Mouse (Mus musculus) layer of hippocampus, postnatal 14 days (tissue): ENCODE data around the gene Fzd5. TPM values are rescaled to one million over a fixed set of nuclear protein-coding genes. Genes with fewer than 3 reads are reported as not detected.

Source experiments
- DNase-seq, 2 experiments: peaks; one replicate each; pipeline ENCODE4 v3.0.0; 2021 to 2022; ENCODE audit warnings: low spot score in 2 of 2, mixed read lengths in 1 of 2
- total RNA-seq, 2 experiments: library from RNA; stranded (reverse); gene quantifications; 2 replicates each; pipeline ENCODE4 v1.2.3; 2021

The Fzd5 gene
- total RNA-seq, 2 experiments from 2014 or later = 1.1 to 1.2 TPM

DNA sequence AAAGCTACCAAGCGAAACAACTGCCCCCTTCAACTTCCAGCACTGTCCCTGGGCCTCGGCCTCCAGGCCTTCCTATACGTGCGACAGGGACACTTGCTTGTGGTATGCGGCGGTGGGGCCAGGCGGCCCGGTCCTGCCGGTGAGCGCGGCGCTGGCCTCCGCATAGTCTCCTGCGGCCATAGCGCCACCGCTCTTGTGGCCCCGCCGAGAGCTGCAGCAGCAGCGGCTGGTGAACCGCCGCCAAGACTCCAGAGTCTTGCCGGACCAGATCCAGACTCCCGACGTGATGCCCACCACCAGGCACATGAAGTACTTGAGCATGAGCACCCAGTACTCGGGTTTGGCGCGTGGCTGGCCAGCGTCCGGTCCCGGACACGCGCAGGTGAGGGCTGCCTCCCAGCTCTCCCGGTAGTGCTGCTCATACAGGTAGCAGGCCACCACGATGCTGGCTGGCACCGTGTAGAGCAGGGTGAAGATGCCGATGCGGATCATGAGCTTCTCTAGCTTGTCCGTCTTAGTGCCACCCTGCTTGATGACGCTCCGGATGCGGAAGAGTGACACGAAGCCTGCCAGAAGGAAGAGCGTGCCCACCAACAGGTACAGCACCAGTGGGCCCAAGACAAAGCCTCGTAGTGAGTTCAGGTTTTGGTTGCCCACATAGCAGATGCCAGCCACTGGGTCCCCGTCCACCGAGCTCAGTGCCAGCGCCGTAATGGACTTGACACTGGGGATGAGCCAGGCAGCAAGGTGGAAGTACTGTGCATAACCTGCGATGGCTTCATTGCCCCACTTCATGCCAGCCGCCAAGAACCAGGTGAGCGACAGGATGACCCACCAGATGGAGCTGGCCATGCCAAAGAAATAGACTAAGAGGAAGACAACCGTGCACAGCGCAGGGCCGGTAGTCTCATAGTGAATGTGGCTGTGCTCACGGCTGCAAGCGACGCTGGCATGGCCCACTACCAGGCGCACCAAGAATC is 2.5 kb downstream of the Fzd5 start:
- DNase-seq = no peak

DNA sequence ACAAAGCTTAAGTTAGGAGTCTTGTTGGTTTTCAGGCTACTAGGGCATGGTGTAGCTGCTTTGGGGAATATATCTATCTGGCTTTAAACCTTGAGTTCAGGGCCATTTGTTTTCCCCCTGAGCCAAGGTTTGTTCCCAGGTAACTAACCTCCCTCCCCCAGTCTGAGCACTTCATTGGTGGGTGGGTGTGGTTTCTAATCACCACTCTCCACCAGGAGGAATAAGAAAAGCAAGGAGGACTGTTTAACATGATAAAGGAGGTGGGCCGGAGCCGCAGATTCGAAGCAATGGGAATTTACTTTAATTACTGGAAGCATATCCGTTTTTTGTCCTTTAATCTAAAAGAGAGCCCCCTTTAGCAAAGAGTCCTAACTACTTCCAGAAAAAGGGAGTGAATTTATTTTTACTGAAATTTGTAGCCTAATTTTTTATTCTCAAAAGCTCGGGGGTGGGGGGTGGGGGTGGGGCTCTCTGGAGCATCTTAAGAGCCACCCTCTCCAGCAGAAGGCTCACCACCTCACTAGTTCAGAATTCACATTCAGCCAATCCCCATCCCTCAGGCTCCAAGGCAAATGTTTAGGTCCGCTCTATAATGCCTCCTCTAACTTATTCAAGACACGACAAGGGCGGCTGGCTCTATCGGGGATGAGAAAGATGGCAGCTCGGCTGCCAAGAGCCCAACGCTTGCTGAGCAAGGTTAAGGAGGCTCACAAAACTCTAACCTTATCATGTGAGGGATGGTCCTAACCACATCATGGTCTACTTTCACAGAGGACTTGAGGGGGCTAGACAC is 3.9 kb downstream of the Fzd5 start:
- DNase-seq = no peak

DNA sequence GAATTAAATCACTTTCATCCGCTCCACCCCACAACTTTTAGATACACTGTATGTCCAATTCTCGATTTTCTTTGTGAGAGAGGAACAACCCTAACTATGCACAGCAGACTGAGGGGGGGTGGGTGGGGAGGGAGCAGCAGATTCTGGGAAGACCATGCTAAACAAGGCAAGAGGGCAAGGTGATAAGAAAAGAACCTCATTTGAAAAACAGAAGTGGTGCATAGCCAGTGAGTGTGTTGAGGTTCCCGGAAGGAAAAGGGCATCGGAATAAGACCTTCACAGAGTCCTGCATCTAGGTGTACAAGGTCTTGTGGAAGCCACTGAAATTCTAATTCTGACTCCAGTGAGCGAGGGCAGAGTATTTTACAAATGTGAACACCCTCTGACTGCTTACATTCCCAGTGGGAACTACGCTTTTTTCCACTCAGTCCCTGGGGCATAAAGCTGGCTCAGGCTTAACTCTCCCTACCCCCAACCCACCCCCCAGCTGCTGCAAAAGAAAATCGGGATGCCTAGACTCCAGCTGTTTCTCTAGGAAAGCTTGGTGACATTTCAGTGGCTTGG is 4.8 kb downstream of the Fzd5 start:
- DNase-seq = no peak

DNA sequence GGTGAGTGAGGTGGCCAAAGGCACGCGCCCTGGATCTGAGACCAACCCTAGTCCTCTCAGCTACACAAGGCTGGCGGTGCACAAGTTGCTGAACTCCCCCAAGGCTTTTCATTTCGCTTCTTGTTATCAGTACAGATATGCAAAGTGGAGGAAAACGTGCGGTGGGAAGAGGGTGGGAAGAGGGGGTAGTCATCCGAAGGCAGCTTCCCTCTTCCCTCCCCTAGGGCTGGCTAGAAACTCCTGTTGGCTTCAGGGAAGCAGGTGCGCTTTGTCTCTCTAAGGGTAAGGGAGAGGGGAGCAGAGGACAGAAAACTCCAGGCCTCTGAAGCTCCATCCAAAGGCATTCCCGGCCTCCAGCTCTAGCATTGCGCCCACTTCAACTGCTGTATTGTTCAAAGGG is 5.4 kb downstream of the Fzd5 start:
- DNase-seq = no peak

DNA sequence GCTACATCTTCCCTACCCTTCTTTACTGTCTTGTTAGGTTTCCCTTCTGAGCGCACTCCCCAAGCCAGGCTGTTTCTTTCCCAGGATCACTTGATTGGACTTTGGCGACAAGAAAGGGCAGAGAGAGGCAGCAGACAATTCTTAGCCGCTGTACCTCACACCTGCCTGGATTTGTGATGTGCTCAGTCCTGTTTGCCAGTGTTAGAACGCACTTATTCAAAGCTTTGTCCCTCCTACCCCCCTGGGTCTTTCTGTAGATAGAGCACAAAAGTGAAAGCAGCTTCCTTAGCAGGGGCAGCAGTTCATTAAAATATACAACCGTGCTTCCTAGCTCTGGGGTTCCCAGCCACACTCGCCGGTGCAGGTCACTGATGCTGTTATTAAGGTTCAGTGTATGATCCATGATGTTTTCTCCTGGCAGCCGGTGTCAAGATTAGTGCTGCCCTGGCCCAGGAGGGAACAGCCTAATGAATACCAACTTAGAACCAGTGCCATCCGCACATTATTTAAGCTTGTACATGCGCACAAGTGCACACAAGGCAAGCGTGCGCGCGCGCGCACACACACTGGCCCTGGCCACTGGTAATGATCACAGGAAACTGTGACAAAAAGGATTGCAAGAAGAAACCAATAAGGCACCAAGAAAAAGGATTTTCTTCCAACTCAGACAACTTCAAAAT is 6.1 kb downstream of the Fzd5 start:
- DNase-seq = no peak

DNA sequence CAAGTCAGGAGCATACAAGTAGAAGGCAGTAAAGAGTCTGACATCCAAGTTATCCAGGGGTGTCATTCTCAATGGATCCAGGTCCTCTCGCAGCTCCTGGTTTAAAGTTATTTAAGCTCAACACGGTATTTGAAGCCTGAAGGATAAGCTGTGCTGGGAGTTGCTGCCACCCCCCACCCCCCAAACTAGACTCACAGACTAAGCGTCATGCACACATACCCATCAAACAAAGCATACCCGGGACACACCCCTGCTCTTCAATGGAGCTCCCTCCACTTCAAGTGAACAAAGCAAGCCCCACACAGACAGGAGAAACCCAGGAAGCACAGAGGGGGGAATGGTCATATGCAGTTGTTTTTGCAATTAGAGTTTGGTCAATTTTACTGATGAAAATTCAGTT is 7.5 kb downstream of the Fzd5 start:
- DNase-seq = no peak

DNA sequence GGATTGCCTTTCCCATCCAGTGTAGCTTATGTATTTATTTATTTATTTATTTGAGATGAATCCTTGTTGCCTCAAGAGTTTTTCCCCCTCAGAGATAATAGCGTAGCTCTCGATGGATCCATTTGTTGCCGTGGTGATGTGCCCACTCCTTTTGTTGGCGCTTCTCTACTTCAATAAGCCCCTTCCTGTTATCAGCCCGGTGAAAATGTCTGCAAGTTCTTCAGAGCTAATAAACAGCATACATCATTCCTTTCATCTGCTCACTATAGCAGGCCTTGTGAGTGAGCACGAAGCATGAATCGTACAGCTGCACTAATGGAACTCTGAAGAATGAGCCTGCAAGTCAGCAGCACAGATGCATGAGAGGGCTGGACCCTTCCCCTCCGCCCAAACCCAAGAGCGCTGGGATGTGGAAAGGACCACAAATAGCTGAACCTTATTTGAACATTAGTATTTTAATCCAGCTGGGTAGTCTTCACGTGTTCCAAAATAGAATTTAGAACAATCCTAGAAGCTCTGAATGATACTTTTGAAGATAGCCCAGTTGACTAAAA is 16.4 kb downstream of the Fzd5 start:
- DNase-seq = no peak

DNA sequence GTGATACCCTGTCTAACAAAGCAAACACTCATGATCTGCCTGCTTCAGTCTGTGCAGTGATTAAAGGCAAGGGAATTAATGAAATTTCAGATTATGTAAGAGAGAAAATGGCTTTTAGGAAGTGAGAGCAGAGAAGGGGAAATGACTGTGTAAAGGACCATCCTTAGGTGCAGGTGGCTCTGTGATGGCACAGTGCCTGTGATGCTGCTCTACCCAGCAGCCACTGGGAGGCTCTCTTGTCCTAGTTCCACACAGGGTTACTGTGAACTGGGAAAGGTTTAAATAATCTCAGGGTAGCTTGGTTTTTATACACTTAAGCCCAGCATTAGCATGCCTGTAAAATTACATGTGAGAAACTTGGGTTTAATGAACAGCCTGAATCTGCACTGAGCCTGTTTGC is 20.0 kb downstream of the Fzd5 start:
- peak; percentile 61 to 72 for DNase-seq

DNA sequence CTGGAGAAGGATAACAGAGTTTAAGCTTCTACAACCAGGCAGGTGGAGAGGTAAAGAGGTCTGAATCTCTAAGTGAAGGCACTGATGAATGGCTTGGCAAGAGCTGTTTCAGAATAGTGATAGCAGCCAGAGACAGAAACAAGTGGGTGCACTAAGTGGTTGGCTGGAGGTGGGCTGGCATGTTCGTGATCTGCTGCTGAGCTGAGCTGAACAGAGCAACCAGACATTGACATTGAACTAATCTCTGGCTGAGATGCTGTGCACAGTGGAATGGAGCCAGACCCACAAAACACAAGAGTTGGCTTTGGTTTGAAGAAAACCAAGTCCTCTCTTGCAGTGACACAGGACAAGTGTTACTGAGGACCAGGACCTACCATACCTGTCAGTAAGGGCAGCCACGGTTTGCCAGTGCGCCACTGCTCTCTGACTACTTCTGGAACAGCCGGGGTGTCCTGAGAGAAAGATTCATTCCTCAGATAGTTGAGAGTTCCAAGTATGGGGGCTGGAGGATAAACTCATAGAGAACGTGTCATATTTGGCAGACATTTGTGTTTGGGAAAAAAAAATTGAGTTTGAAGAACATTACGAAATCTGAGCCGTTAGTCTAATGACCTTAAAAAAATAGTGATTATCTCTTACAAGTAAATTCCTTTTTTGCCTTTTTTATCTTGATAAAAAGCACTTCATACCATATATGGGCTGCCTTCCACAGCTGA is 20.8 kb downstream of the Fzd5 start:
- DNase-seq = no peak

DNA sequence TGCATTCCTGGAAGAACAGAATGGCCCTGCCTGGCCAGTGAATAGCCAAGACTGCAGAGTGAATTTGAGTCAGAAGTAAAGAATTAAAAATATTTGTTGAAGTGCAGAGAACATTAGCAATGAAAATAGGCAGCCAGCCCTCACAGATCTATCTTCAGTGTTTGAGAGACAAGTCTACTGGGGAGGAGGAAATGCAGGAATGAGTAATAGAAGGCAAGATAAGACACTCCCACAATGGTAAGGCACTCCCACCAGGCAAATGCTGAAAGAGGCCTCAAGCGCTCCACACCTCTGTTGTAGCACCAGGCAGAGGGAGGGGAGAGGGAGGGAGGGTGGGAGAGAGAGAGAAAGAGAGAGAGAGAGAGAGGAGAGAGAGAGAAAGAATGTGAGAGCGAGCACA is 22.1 kb downstream of the Fzd5 start:
- DNase-seq = no peak

DNA sequence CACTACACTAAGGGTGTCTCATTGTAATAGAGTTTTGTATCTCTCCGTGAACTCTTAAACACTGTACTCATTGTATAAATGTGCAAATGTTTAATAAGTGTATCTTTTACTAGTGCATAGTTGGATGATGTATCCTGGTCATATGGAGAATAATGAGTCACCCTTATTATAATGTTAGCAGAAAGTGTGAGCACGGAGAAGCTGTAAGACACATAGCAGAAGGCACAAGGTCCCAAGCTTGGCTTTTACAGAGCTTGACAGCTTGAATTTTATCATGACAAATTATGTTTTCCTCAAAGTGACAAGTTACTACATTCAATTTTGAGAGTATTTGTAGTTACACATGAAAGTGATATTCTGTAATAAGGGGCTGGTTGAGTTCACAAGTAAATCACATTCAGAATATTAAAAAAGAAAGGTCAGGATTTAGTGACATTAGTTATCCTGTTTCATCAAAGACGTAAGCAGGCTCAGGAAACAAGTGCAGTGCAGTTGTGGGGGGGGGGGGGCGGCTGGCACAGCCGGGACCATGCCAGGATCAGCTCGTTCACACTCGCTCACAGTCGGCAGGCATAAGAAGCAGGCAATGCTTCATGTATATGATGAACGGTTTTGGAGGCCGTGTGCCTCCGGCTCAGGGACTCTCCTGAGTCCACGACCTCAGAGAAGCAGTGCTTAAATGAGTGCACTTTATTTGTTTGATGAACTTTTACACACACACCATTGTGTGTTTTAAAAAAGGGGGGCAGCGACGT is 25.4 kb downstream of the Fzd5 start:
- no peak for DNase-seq

DNA sequence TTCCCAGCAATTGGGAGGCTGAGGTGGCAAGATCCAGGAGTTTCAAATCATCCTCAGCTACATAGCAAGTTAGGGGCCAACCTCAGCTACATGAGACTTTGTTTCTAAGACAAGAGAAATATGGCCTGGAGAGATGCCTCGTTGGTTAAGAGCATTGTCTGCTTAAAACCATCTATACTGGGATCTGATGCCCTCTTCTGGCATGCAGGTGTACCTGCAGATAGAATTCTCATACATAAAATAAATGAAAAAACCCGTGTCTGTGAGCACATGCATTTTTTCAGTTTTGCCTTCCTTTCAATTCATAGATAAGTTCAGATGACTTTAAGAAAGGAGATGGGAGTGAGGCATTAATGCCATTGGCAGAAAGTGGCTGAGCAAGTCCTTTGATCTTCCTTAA is 27.7 kb downstream of the Fzd5 start:
- DNase-seq = no peak

DNA sequence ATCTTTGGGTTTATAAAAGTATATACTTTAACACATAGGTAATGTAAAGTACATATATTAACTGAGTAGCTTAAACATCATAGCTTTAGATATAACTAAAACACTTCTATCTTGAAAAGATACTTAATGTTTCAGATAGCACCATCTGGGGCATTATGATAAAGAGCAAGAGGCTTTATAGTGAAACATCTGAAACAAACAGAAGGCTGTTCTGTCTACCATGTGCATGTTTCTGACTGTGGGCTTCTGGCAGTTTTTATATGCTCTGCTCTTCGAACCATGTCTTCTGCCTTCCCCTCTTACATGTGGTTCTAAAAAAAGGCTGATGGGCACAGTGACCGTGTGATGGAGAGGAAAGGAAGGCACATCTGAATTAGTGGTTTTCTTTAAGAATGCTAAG is 30.9 kb downstream of the Fzd5 start:
- DNase-seq = no peak

DNA sequence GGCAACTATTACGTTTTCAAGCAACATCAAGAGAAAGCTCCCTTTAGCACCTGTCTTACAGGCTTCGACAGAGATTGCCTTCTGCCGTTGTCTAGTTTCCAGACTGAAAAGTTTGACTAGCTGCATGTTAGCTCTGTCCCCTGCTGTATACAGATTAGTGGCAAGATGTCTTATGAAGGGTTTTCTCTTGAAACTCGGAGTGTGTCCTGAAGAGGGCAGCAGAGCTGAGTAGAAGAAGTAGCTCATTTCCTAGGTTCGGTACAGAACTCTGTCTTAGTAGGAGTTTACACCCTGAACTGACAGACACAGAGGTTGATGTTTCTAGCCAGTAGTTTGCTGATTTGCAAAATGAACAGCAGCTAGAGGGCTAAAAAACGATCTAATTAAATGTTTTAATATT is 32.3 kb downstream of the Fzd5 start:
- DNase-seq = peak in 1 of 2 experiments; percentile 71

DNA sequence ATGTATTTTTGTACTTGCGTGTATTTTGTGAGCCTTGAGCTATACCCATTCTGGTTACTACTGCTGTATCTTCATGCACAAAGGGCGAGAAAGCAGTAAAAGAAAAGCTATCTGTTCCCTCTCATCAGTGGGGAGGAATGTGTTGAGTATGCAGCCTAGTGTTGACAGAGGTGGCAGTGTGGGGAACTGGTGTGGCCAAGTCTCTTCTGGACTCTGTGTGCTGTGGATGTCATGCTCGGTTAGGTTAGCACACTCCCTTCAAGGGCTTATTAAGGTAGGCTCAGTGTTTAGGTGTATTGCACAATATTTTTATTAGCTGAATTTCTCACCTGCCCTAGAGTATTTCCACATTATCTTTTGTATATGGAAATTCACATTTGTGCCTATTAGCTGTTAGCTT is 35.8 kb downstream of the Fzd5 start:
- no peak for DNase-seq

DNA sequence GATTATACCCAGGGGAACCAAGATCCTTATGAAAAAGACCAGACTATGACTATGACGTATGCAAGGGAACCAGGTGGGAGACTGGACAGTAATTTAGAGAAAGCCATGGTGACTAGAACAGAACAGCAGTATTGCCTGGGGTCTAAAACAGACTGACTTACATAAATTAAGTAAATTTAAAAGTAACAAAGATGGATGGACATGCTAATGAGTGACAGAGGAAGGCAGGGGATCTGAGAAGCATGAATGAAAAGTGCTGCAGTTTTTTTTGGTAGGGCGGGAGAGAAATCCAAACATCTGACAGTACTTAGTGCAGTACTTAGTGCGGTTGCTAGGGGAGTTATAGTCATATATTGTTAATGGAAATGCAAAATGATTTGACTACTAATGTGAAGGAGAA is 42.4 kb downstream of the Fzd5 start:
- no peak for DNase-seq

DNA sequence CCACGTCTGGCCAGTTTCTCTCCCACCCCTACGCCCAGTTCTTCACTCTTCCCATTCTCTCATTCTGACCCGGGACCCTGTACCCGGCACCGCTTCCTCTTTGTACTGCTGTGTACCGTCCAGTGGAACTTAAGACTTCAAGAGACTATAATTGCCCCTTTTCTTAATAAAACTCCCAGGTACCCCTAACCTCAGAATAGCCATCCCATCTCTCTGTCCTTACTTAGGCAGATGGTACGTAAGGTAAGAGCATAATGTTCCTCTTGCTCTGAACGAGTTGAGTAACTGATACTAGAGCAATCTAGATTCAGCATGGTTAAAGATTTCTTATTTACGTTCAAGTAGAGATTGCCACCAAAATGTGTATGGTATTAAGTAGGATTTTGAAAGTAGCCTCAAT is 46.0 kb downstream of the Fzd5 start:
- DNase-seq = no peak

DNA sequence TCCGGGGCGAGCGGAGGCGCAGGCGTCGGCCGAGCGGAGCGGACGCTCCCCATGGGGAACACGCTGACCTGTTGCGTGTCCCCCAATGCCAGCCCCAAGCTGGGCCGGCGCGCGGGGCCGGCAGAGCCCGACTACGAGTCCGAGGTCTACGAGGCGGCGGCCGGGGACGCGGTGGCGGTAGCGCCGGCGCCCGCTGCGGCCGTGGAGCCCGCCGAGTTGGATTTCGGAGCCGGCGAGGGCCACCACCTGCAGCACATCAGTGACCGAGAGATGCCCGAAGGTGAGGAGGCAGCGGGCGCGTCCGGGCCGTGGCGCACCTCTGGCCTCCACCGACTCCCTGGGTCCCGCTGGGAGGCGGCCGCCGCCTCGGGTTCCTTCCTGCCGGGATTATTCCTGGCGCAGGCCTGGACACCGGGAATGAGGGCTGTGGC is 46.4 kb downstream of the Fzd5 start:
- peak in 1 of 2 experiments; percentile 11 for DNase-seq

DNA sequence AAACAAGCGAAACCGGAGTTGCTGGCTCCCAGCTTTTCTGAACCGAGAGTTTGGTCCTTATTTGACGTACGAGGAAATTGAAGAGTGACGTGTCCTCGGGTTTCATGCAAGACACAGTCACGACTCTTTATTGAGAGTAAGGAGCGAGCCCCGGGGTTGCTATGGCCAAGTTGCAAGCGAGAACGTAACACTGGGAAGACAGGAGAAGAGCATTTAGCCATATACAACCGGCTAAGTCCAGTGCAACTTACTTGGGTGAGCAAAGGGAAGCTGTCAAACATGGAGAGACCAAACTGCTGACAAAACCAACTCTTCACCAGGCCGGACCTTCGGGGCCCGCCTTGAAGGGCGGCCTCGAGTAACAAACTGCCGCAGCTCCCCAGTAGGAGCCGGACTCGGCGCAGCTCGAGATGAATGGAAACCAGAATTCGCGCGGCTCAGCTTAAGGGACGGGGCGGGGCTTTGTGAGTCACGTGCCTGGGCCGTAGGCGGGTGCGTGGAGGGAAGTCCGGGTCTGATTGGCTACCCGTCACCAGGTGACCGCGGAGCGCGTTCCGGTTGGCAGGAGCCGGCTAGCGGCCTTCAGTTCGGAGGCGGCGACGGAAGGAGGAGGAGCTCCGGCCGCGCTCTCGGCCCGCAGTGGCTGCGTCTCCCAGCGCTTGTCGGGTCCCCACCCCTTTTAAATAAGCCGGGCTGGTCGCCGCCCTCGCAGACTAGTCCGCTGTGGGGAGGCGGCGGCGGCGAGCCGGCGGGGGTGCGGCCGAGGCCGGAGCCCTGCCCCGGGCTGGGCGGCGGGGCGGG is 47.1 kb downstream of the Fzd5 start, which contains the start of gene Ccnyl1:
Ccnyl1 (plus strand) TSS at position 243 of the 801 bp plus-strand sequence.
- DNase-seq = peak; percentile 97 to 99
